Mouse (Mus musculus) kidney, adult 2 months (tissue): Measurements from ENCODE around the gene C2cd4a.

Source experiments
- CTCF ChIP-seq: fragments of 200-500 bp; conservative IDR thresholded peaks from 2 replicates; pipeline ENCODE4 v1.5.1; 2011; ENCODE audit warnings: low read depth, mild to moderate bottlenecking, control low read depth, low read length, moderate library complexity, mixed read lengths; ENCODE audit not compliant: insufficient read depth, insufficient read length
- POLR2A ChIP-seq: fragments of 200-500 bp; IDR thresholded peaks from one replicate; pipeline ENCODE4 v1.6.1; 2011; ENCODE audit warnings: low read depth, low read length, control low read depth

DNA sequence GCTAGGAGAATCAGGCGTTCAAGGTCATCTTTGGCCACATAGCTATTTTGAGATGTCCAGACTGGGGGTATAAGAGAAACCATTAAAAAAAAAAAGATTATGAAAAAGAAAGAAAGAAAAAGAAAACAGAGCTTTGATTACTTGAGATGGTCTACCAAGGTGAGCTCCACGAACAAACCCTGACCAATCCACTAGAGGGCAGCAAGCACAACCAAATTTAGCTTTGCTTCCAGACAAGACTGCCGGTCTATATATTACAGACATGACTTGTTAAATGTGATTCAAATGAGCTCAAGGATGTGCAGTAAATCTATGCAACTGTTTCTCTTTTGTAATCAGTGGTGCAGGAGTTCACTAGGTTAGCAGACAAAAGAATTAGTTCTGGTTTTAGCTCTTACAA, 3.9 kb downstream of the C2cd4a start:
- TF ChIP-seq CTCF, result peak; percentile 72
- TF ChIP-seq POLR2A, result no peak
